Mouse (Mus musculus): ENCODE data around the gene Gpc3. TPM values are rescaled to one million over a fixed set of nuclear protein-coding genes. Genes with fewer than 3 reads are reported as not detected.
A peak's percentile ranks its signal among the peaks of the same experiment; 100 is the strongest.

The Gpc3 gene
- 6.3 and 9.2 TPM in 2 replicates for polyA plus RNA-seq (2012; rRNA removed)

GRCm38 (mm10) chrX:52613328-52614030, at the start of gene Gpc3:
Gene Gpc3, minus strand, starts transcription at chrX:52613950.
- Histone ChIP-seq H3K36me3 (ENCODE audit: control insufficient read depth, insufficient read depth, low read length) (no peaks in the 10 kb centered on the region), H3K27me3 (ENCODE audit: control insufficient read depth, insufficient read depth, low read length) (peaks cover 3% of the 10 kb centered on the region; the same call in 1 of the 2 replicates), H3K4me1 (replicated peaks; ENCODE audit: control insufficient read depth, insufficient read depth, low read length) (no peaks in the 10 kb centered on the region; the same call in 1 of the 2 replicates), H3K4me3 (ENCODE audit: control insufficient read depth, insufficient read depth, low read length) (peak within 1 kb of the TSS; percentile 40), H3K27ac (ENCODE audit: control insufficient read depth, insufficient read depth, low read length) (no peak within 1 kb of the TSS)
- 4% methylated on average over 46 of the region's 48 CpGs for WGBS
- peak; percentile 63 for DNase-seq
- TF ChIP-seq POLR2A (IDR thresholded peaks at IDR 0.05; ENCODE audit: control insufficient read depth, extremely low read depth, insufficient read depth, low read length, poor library complexity), result no peak
- TF ChIP-seq CTCF (IDR thresholded peaks at IDR 0.05; ENCODE audit: borderline replicate concordance, control insufficient read depth, extremely low read depth, insufficient read depth, low read length, poor library complexity), result no peak

- no peak overlapping the region for H3K4me3 ChIP-seq (ENCODE audit: control insufficient read depth, insufficient read depth, low read length)
- H3K36me3 ChIP-seq (ENCODE audit: control insufficient read depth, insufficient read depth, low read length), result no peaks in the 10 kb centered on the region
- no peak overlapping the region for H3K27ac ChIP-seq (ENCODE audit: control insufficient read depth, insufficient read depth, low read length)
- H3K4me1 ChIP-seq (replicated peaks; ENCODE audit: control insufficient read depth, insufficient read depth, low read length), result peaks cover 5% of the 10 kb centered on the region; the same call in 1 of the 2 replicates
- TF ChIP-seq POLR2A (IDR thresholded peaks at IDR 0.05; ENCODE audit: control insufficient read depth, extremely low read depth, insufficient read depth, low read length, poor library complexity) (no peak), CTCF (IDR thresholded peaks at IDR 0.05; ENCODE audit: borderline replicate concordance, control insufficient read depth, extremely low read depth, insufficient read depth, low read length, poor library complexity) (no peak)
- 34% methylated on average over 10 of the region's 10 CpGs for WGBS
- DNase-seq, result peak; percentile 3
- H3K27me3 ChIP-seq (ENCODE audit: control insufficient read depth, insufficient read depth, low read length), result no peaks in the 10 kb centered on the region
Observed at GRCm38 (mm10) chrX:52651975-52652374, 38.2 kb upstream of the Gpc3 start.

GRCm38 (mm10) chrX:52651472-52651948, 37.8 kb upstream of the Gpc3 start:
- Histone ChIP-seq H3K4me1 (replicated peaks; ENCODE audit: control insufficient read depth, insufficient read depth, low read length) (peaks cover 5% of the 10 kb centered on the region; the same call in 1 of the 2 replicates), H3K36me3 (ENCODE audit: control insufficient read depth, insufficient read depth, low read length) (no peaks in the 10 kb centered on the region), H3K4me3 (ENCODE audit: control insufficient read depth, insufficient read depth, low read length) (no peak overlapping the region), H3K27me3 (ENCODE audit: control insufficient read depth, insufficient read depth, low read length) (no peaks in the 10 kb centered on the region), H3K27ac (ENCODE audit: control insufficient read depth, insufficient read depth, low read length) (no peak overlapping the region)
- WGBS, result 17% methylated on average over 9 of the region's 9 CpGs
- DNase-seq, result no peak
- TF ChIP-seq POLR2A (IDR thresholded peaks at IDR 0.05; ENCODE audit: control insufficient read depth, extremely low read depth, insufficient read depth, low read length, poor library complexity), result no peak
- no peak for TF ChIP-seq CTCF (IDR thresholded peaks at IDR 0.05; ENCODE audit: borderline replicate concordance, control insufficient read depth, extremely low read depth, insufficient read depth, low read length, poor library complexity)

GRCm38 (mm10) chrX:52648910-52649785, 35.4 kb upstream of the Gpc3 start:
- Histone ChIP-seq H3K27me3 (ENCODE audit: control insufficient read depth, insufficient read depth, low read length) (no peaks in the 10 kb centered on the region), H3K27ac (ENCODE audit: control insufficient read depth, insufficient read depth, low read length) (no peak overlapping the region), H3K4me1 (replicated peaks; ENCODE audit: control insufficient read depth, insufficient read depth, low read length) (peaks cover 5% of the 10 kb centered on the region; the same call in 1 of the 2 replicates), H3K4me3 (ENCODE audit: control insufficient read depth, insufficient read depth, low read length) (no peak overlapping the region), H3K36me3 (ENCODE audit: control insufficient read depth, insufficient read depth, low read length) (no peaks in the 10 kb centered on the region)
- WGBS, result 57% methylated on average over 19 of the region's 19 CpGs
- TF ChIP-seq CTCF (IDR thresholded peaks at IDR 0.05; ENCODE audit: borderline replicate concordance, control insufficient read depth, extremely low read depth, insufficient read depth, low read length, poor library complexity) (no peak), POLR2A (IDR thresholded peaks at IDR 0.05; ENCODE audit: control insufficient read depth, extremely low read depth, insufficient read depth, low read length, poor library complexity) (no peak)
- no peak for DNase-seq

- WGBS, result 15% methylated on average over 7 of the region's 7 CpGs
- H3K4me1 ChIP-seq (replicated peaks; ENCODE audit: control insufficient read depth, insufficient read depth, low read length), result no peaks in the 10 kb centered on the region
- TF ChIP-seq POLR2A (IDR thresholded peaks at IDR 0.05; ENCODE audit: control insufficient read depth, extremely low read depth, insufficient read depth, low read length, poor library complexity), result no peak
- no peak for TF ChIP-seq CTCF (IDR thresholded peaks at IDR 0.05; ENCODE audit: borderline replicate concordance, control insufficient read depth, extremely low read depth, insufficient read depth, low read length, poor library complexity)
- H3K36me3 ChIP-seq (ENCODE audit: control insufficient read depth, insufficient read depth, low read length), result no peaks in the 10 kb centered on the region
- no peak overlapping the region for H3K27ac ChIP-seq (ENCODE audit: control insufficient read depth, insufficient read depth, low read length)
- no peaks in the 10 kb centered on the region for H3K27me3 ChIP-seq (ENCODE audit: control insufficient read depth, insufficient read depth, low read length)
- no peak for DNase-seq
- no peak overlapping the region for H3K4me3 ChIP-seq (ENCODE audit: control insufficient read depth, insufficient read depth, low read length)
Observed at GRCm38 (mm10) chrX:52644393-52644792, 30.6 kb upstream of the Gpc3 start.

- no peak for DNase-seq
- Histone ChIP-seq H3K4me3 (ENCODE audit: control insufficient read depth, insufficient read depth, low read length) (no peak overlapping the region), H3K27ac (ENCODE audit: control insufficient read depth, insufficient read depth, low read length) (no peak overlapping the region), H3K27me3 (ENCODE audit: control insufficient read depth, insufficient read depth, low read length) (no peaks in the 10 kb centered on the region), H3K4me1 (replicated peaks; ENCODE audit: control insufficient read depth, insufficient read depth, low read length) (no peaks in the 10 kb centered on the region), H3K36me3 (ENCODE audit: control insufficient read depth, insufficient read depth, low read length) (no peaks in the 10 kb centered on the region)
- no peak for TF ChIP-seq POLR2A (IDR thresholded peaks at IDR 0.05; ENCODE audit: control insufficient read depth, extremely low read depth, insufficient read depth, low read length, poor library complexity)
- TF ChIP-seq CTCF (IDR thresholded peaks at IDR 0.05; ENCODE audit: borderline replicate concordance, control insufficient read depth, extremely low read depth, insufficient read depth, low read length, poor library complexity), result no peak
- 90% methylated on average over 2 of the region's 2 CpGs for WGBS
Observed at GRCm38 (mm10) chrX:52643350-52643749, 29.6 kb upstream of the Gpc3 start.
